Mouse (Mus musculus): Measurements from ENCODE around the gene Cfap44.

DNA sequence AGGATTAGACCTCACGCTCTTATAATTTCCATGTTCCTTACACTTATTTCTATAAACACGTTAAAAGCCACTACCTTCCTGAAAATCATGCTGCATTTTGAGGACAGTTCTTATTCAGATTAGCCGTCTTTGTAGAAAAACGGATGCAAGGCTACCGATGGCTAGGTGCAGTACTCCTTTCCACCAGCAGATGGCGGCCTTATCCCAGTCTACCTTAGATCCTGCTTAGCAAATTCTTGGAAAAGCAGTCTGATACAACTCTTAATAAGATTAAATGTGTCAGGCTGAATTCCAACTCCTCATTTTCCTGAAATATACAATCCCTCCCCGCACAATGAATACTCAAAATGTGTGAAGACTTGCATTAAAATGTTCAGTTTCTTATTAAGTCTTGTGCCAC lies 89.5 kb downstream of the Cfap44 start:
- TF ChIP-seq CTCF (IDR thresholded peaks at IDR 0.05; ENCODE audit: low read depth) (peak; percentile 97), EP300 (IDR thresholded peaks at IDR 0.05; ENCODE audit: low read depth) (no peak)
